Mouse (Mus musculus) erythroblast, embryonic 14.5 days (primary cell): ENCODE data around the gene Shf.

Source experiments
- GATA1 ChIP-seq: IDR thresholded peaks from 2 replicates; pipeline ENCODE4 v1.6.1; 2012; ENCODE audit warnings: low read length, inconsistent platforms, mixed read lengths
- TAL1 ChIP-seq: IDR thresholded peaks from 3 replicates; pipeline ENCODE4 v1.6.1; 2012; ENCODE audit warnings: low read length, inconsistent platforms, mixed read lengths

- no peak for TF ChIP-seq TAL1
- no peak for TF ChIP-seq GATA1
Observed at GRCm38 (mm10) chr2:122366039-122366438, 2.9 kb downstream of the Shf start.
